Mouse (Mus musculus) adrenal gland, adult 18-20 months (tissue): Measurements from ENCODE around the gene Spsb4. TPM values are rescaled to one million over a fixed set of nuclear protein-coding genes. Genes with fewer than 3 reads are reported as not detected.

Source experiments
- DNase-seq, 2 experiments: peaks; one replicate each; pipeline ENCODE4 v3.0.0; 2021 to 2022; ENCODE audit warnings: low spot score in 2 of 2
- long read RNA-seq, 2 experiments: library from polyadenylated mRNA; stranded (forward); transcript quantifications; one replicate each; pipeline ENCODE4 v2.0.0; 2021
- total RNA-seq, 2 experiments: library from RNA; stranded (reverse); gene quantifications; 1 replicate in 1 of 2; 2 replicates in 1 of 2; pipeline ENCODE4 v1.2.3; 2021

Spsb4 gene
- total RNA-seq: 1 to 10 TPM in 1 of 2 experiments, under 1 TPM in 1; 0.45 to 1.1 TPM
- long read RNA-seq, experiment 1, partial matches to known transcripts: 0 of 1 reads
- long read RNA-seq, experiment 1, other reads (novel, unspliced or antisense): 0 of 1 reads
- long read RNA-seq, experiment 2, transcript Spsb4-201 (3 exons, 2,720 nt): major isoform, 5 of 5 reads
- long read RNA-seq, experiment 2, partial matches to known transcripts: 0 of 5 reads
- long read RNA-seq, experiment 2, other reads (novel, unspliced or antisense): 0 of 5 reads

DNA sequence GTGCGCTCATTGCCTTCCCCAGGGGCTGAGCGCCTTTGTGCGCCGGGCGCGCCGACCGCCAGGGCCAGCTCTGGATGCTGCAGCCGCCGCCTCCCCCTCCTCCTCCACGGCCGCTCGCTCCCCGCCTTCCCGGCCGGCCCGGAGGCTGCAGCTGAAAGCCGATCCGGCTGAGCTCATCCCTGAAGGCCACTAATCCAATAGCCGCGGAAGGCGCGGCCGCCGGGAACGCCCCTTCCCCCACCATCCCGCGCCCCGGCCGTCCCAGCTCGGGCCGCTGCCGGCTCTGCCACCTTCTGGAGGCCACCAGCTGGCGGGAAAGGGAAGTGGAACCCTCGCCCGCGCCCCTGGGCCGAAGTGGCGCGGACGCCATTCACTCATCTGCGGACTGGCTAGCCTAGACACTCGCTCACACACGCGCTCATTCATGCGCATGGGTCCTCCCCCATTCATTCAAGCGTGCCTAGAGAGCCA, at the start of gene Spsb4:
TSS of gene Spsb4 (minus strand) at position 167 of the 471 bp plus-strand sequence.
- peak; percentile 67 to 74 for DNase-seq

DNA sequence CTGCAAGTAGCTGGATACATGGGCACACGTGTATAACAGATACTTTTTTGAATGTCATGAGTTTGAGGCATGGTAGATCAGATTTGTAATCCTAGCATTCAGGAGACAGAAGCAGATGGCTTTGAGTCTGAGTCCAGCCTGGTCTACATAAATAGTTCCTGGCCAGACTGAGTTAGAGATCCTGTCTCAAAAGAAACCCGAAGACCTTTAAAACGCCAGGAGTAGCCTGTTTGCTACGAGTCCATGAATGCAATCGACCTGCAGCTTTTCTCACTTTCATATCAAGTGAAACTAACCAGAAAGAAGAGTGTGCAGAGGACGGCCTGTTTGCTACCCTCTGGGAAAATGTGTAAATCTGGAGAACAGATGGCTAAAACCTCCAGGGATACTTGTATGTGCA, 49.1 kb upstream of the Spsb4 start:
- no peak for DNase-seq

- DNase-seq: no peak
Measured at GRCm38 (mm10) chr9:97065885-97066284, 47.2 kb upstream of the Spsb4 start.

- DNase-seq: no peak
Measured at GRCm38 (mm10) chr9:97065216-97065615, 46.6 kb upstream of the Spsb4 start.

DNA sequence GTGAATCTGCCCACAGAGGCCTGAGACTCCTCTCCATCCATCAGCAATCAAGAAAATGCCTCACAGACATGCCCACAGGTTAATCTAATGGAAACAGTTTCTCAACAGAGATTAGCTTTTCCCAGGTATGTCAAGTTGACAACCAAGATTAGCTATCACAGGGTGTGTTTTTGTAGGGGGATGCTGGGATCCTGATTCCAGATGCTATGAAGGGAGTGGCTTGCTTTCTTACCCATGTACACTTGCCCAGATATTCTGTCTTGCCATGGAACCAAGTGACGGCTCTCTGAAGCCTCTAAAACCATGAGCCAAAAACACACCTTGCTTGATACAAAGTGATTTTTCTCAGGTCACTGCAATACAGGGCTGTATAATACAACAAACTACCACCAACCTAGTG, 45.5 kb upstream of the Spsb4 start:
- no peak for DNase-seq

- no peak for DNase-seq
Measured at GRCm38 (mm10) chr9:97061696-97062095, 43.1 kb upstream of the Spsb4 start.

DNA sequence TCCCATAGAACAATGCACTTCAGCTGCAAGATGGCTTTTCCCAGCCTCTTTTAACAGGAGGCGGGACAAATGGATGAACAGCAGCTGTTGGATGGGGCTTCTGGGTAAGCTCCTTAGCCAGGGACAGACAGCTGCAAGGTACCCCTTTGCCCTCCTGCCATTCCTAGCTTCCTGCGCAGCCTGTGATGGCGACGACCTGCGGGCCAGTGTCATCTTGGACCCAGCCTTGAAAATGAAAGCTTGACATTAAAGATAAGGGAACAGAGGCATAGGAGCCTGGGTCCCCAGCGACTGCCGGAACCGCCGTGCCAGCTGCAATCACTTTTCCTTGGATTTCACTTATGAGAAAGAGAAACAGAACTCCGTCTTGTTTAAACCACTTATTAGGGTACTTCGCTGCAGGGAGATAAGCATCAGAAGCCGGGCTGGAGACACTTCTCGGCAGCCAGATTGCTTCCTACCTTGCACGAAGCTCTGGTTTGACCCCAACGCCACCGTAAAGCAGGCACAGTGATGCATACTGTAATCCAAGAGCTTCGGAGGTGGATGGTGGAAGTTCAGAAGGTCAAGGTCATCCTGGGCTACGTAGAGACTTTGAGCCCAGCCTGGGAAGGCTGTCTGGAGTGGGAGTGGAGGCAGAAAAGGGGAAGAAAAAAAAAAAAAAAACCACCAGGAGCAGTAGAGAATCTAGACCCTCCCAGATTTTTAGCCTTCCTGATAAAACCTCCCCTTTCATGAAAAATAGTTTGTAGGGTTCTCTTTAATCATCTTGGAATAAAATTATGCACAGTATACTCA, 38.1 kb upstream of the Spsb4 start:
- no peak for DNase-seq

DNA sequence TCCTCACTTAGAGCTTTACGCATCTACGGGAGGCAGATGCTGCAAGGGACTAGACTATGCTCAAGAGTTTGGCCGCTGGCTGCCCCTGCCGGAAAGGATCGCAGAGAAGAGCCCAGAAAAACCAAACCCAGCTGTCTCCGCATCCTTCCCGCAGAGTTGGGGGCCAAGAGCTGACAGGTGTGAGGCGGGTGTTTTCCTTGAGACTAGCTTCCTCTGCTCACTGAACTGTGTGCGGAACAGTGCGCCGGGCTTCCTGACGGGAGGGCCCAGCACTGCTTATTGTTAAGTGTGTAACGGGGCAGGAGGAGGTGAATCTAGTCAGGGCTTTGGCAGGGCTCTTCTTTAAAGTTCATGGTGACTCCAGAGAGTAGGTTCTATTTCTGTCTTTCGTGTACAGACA, 37.3 kb upstream of the Spsb4 start:
- no peak for DNase-seq

DNA sequence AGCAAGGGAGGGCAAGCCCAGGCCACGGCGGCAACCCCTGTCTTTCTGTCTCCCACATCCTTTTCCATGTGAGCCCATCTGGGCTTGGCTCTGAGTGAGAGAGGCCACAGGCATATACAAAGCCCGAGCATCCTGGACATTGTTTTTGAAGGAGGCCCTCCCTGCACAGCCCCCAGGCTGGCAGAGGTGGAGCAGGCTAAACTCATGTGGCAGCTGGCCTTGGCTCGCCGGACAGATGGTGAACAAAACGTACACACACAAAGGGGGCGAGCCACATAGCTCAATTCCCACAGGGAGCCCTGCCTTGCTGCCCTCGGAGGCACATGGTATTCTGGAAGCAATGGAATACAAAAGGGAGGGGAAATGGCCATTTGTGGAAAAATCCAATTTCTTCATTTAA, 32.5 kb upstream of the Spsb4 start:
- no peak for DNase-seq

DNA sequence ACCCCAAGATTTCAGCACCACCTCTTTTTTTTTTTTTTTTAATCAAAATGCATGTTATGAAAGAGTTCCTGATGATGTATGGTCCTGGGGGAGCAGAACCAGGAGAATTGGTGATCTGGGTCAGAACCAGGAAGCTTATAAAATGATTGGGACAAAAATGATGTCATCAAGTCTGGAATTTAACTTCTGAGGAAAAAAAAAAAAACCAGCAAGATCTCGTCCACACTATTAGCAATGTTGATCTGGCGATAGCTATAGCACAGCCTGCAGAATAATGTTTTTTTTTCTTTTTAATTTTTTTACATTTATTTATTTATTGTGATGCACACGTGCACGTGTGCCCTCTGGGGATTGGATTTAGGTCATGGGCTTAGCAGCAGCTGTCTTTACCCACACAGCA, 27.6 kb upstream of the Spsb4 start:
- DNase-seq: no peak

- DNase-seq: no peak
Measured at GRCm38 (mm10) chr9:97041633-97042032, 23.0 kb upstream of the Spsb4 start.

- no peak for DNase-seq
Measured at GRCm38 (mm10) chr9:97038010-97038409, 19.4 kb upstream of the Spsb4 start.

- no peak for DNase-seq
Measured at GRCm38 (mm10) chr9:97036656-97037055, 18.0 kb upstream of the Spsb4 start.

DNA sequence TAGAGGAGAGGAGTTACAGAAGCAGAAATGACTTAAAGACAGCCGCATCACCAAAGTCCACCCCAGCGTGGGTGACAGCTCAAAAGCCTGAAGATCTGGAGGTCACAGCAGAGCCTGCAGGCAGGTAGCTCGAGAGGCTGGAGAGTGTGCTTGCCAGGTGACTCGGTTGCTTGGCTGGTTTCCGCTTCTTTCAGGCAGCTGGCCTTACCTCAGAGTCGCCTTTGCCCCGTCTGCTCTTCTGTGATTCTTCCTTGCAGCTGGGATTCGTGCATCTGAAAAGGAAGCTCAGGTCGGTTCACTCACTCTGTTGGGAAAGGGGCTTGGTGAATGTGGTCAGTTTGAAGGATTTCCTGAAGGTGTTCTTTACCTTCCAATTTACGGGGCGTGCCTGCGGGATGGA, 8.7 kb upstream of the Spsb4 start:
- DNase-seq: no peak

GRCm38 (mm10) chr9:97026006-97026405, 7.4 kb upstream of the Spsb4 start:
- DNase-seq: no peak

- DNase-seq: no peak
Measured at GRCm38 (mm10) chr9:97024451-97024850, 5.8 kb upstream of the Spsb4 start.

DNA sequence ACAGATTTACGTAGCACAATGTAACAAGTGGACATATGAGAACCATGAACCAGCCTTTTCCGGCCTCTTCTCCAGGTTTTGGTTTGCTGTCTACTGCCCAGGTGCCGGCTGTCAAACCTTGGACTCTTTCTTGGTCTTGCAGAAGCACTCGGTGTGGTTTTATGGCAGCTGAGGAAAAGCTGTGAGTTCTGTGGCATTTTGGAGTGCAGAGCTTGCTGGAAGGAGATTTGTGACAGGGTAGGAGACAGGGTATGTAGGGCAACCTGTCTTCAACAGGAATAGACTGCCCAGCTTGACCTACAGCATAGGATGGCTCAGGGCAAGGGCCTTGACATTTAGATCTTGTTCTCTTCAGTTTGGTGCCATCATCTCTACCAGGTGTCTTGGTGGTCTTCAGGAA, 4.3 kb upstream of the Spsb4 start:
- no peak for DNase-seq

DNA sequence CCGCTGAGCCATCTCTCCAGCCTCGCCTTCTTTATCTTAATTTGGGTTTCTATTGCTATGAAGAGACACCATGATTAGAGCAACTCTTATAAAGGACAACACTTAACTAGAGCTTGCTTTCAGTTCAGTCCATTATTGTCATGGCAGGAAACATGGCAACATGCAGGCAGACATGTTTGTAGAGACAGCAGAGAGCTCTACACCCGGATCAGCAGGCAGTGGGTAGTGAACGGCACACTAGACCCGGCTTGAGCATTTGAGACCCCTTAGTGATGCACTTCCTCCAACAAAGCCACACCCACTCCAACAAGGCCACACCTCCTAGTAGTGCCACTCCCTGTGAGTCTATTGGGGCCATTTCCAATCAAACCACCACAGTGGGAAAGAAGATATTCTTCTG, 3.7 kb upstream of the Spsb4 start:
- DNase-seq: no peak

DNA sequence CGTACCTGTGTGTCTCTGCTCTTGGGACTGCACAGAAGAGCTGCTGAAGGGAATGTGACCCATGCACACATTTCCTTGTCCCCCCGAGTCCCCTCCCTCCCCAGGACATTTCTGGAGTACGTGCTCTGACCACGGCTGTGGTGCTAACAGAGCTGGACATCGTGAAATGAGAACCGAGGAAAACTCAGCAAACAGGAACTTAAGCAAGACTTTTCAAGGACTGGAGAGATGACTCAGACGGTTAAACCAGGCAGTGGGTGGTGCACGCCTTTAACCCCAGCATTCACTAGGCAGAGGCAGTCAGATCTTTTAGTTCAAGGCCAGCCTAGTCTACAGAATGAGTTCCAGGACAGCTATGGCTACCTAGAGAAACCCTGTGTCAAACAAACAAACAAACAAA, 1.5 kb upstream of the Spsb4 start:
- DNase-seq: no peak

DNA sequence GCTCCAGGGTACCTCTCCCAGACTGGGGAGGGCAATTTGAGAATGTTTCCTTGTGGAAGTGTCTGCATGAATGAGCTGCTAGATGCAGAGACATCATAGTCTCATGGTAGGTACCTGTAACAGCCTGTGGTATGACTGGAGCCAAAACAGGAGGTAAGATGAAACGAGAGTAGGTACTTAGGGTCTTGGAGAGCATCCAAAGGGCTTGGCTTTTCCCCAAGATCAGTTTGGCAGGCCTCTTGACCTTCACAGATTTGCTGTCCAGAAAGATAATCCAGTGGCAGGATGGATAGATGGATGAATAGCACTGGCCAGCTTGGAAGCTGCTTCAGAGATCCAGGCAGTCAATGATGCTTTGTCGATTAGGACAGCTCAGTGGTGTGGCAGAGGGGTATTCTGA, 1.0 kb upstream of the Spsb4 start:
- DNase-seq: no peak

GRCm38 (mm10) chr9:97019231-97019630, 588 bp upstream of the Spsb4 start:
- DNase-seq: no peak

- peak; percentile 40 to 46 for DNase-seq
Measured at GRCm38 (mm10) chr9:97017811-97018641, 617 bp downstream of the Spsb4 start.
